Mouse (Mus musculus) thymus, adult 2 months (tissue): ENCODE measurements around the gene Slc9a5.

Experiments
- CTCF ChIP-seq: fragments of 200-500 bp; IDR thresholded peaks from 2 replicates; pipeline ENCODE4 v1.5.1; 2012; ENCODE audit warnings: mild to moderate bottlenecking, control low read depth, low read length, moderate library complexity, borderline replicate concordance; ENCODE audit not compliant: control insufficient read depth, poor library complexity, insufficient read depth; ENCODE audit errors: extremely low read depth
- POLR2A ChIP-seq: fragments of 200-500 bp; IDR thresholded peaks from 2 replicates; pipeline ENCODE4 v1.6.1; 2012; ENCODE audit warnings: mild to moderate bottlenecking, low read length, control low read depth, moderate library complexity; ENCODE audit not compliant: control insufficient read depth, poor library complexity, insufficient read depth; ENCODE audit errors: extremely low read depth

DNA sequence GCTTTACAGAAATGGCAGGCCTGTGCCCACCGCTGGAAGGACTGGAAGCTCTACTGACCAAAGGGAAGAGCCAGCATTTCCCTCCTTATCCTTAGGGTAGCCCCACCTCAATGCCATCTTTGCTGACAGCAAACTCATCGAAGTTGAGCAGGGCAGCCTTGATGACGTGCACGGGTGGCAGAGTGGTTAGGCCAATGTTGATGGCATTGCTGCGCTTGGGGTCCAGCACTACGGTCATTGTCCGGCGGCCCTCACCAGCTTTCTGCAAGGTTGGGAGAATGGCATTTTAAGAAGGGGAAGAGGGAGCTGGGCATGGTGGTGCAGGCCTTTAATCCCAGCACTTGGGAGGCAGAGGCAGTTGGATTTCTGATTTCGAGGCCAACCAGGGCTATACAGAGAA lies 16.7 kb upstream of the Slc9a5 start:
- TF ChIP-seq POLR2A = no peak
- TF ChIP-seq CTCF = no peak
